Mouse (Mus musculus) liver, adult 2 months (tissue): ENCODE data around the gene Dus3l. TPM values are rescaled to one million over a fixed set of nuclear protein-coding genes. Genes with fewer than 3 reads are reported as not detected.

Source experiments
- DNase-seq: peaks from one replicate; pipeline ENCODE4 v3.0.0-alpha.2; 2011; ENCODE audit warnings: low read depth, low spot score; ENCODE audit errors: extremely low read depth
- H3K27ac ChIP-seq: fragments of 200-500 bp; replicated peaks from 2 replicates; pipeline ENCODE4 v1.5.1; 2012; ENCODE audit warnings: low read depth, mild to moderate bottlenecking, control low read depth, inconsistent platforms, low read length; ENCODE audit not compliant: insufficient read depth
- H3K27me3 ChIP-seq: fragments of 200-500 bp; 2 replicates; pipeline ENCODE4 v1.6.1; 2012; ENCODE audit warnings: mild to moderate bottlenecking, moderate library complexity, low read length, inconsistent platforms; ENCODE audit not compliant: control insufficient read depth, insufficient read depth
- H3K36me3 ChIP-seq: fragments of 200-500 bp; 2 replicates; pipeline ENCODE4 v1.6.1; 2012; ENCODE audit warnings: low read length, inconsistent platforms; ENCODE audit not compliant: control insufficient read depth, insufficient read depth
- H3K4me1 ChIP-seq: fragments of 200-500 bp; 2 replicates; pipeline ENCODE4 v1.6.1; 2011; ENCODE audit warnings: low read length; ENCODE audit not compliant: control insufficient read depth, insufficient read depth
- H3K4me3 ChIP-seq: fragments of 200-500 bp; 2 replicates; pipeline ENCODE4 v1.5.1; 2011; ENCODE audit warnings: low read depth, mild to moderate bottlenecking, control low read depth, low read length, moderate library complexity; ENCODE audit not compliant: insufficient read depth
- H3K79me2 ChIP-seq: fragments of 200-500 bp; 2 replicates; pipeline ENCODE4 v1.6.1; 2012; ENCODE audit warnings: inconsistent platforms, mild to moderate bottlenecking, low read length, moderate library complexity; ENCODE audit not compliant: control insufficient read depth, insufficient read depth
- H3K9ac ChIP-seq: fragments of 200-500 bp; 2 replicates; pipeline ENCODE4 v1.6.1; 2012; ENCODE audit warnings: low read depth, mild to moderate bottlenecking, control low read depth, inconsistent platforms, low read length
- CTCF ChIP-seq: fragments of 200-500 bp; IDR thresholded peaks from 2 replicates; pipeline ENCODE4 v1.5.1; 2011; ENCODE audit warnings: low read depth, low read length, control low read depth
- POLR2A ChIP-seq: fragments of 200-500 bp; IDR thresholded peaks from 2 replicates; pipeline ENCODE4 v1.6.1; 2011; ENCODE audit warnings: low read length, control low read depth; ENCODE audit not compliant: insufficient read depth; ENCODE audit errors: extremely low read depth
- WGBS: fragments of 180-500 bp; shearing (Covaris S2); methylation state at CpG from one replicate; pipeline ENCODE4 v1.1.7; 2018; 5-methylcytosine and 5-hydroxymethylcytosine counted together
- polyA plus RNA-seq: library from polyadenylated mRNA; depleted of rRNA; stranded (reverse); fragments of >200 nt; gene quantifications from 2 replicates; pipeline ENCODE4 v1.2.3, GENCODE M21; 2012
- total RNA-seq: library from RNA; depleted of rRNA; stranded (reverse); fragments of >200 nt; gene quantifications from 2 replicates; pipeline ENCODE4 v1.2.3, GENCODE M21; 2014

Dus3l gene
- total and polyA plus RNA-seq, 2 experiments: 7.2 to 25.7 TPM

GRCm38 (mm10) chr17:56789286-56789685, 24.7 kb downstream of the Dus3l start:
- TF ChIP-seq CTCF (no peak), POLR2A (no peak)
- Histone ChIP-seq H3K4me1 (no peaks in the 10 kb centered on the region), H3K9ac (no peak overlapping the region), H3K36me3 (no peaks in the 10 kb centered on the region), H3K4me3 (no peak overlapping the region), H3K27ac (no peak overlapping the region), H3K27me3 (no peaks in the 10 kb centered on the region), H3K79me2 (no peaks in the 10 kb centered on the region)
- WGBS: 90% methylated on average over 6 of the region's 6 CpGs
- DNase-seq: no peak

- Histone ChIP-seq H3K9ac (no peak overlapping the region), H3K4me1 (no peaks in the 10 kb centered on the region), H3K36me3 (no peaks in the 10 kb centered on the region), H3K4me3 (no peak overlapping the region), H3K79me2 (no peaks in the 10 kb centered on the region), H3K27ac (no peak overlapping the region), H3K27me3 (no peaks in the 10 kb centered on the region)
- TF ChIP-seq POLR2A: no peak
- no peak for TF ChIP-seq CTCF
- WGBS: 80% methylated on average over 3 of the region's 3 CpGs
- no peak for DNase-seq
Measured at GRCm38 (mm10) chr17:56792588-56792987, 28.0 kb downstream of the Dus3l start.

GRCm38 (mm10) chr17:56793614-56794319, 29.2 kb downstream of the Dus3l start:
- H3K4me3 ChIP-seq: no peak overlapping the region
- TF ChIP-seq CTCF (no peak), POLR2A (no peak)
- H3K9ac ChIP-seq: no peak overlapping the region

GRCm38 (mm10) chr17:56799276-56799675, 34.7 kb downstream of the Dus3l start:
- H3K4me3 ChIP-seq: no peak overlapping the region
- no peaks in the 10 kb centered on the region for H3K4me1 ChIP-seq
- no peaks in the 10 kb centered on the region for H3K79me2 ChIP-seq
- H3K27ac ChIP-seq: no peak overlapping the region
- 90% methylated on average over 3 of the region's 3 CpGs for WGBS
- H3K9ac ChIP-seq: no peak overlapping the region
- no peaks in the 10 kb centered on the region for H3K27me3 ChIP-seq
- DNase-seq: no peak
- no peak for TF ChIP-seq POLR2A
- no peak for TF ChIP-seq CTCF
- H3K36me3 ChIP-seq: no peaks in the 10 kb centered on the region

More at GRCm38 (mm10) chr17:56793614-56794319, 29.2 kb downstream of the Dus3l start:
- H3K79me2 ChIP-seq: no peaks in the 10 kb centered on the region
- DNase-seq: no peak
- no peak overlapping the region for H3K27ac ChIP-seq
- 84% methylated on average over 6 of the region's 6 CpGs for WGBS
- no peaks in the 10 kb centered on the region for H3K36me3 ChIP-seq
- no peaks in the 10 kb centered on the region for H3K27me3 ChIP-seq
- H3K4me1 ChIP-seq: no peaks in the 10 kb centered on the region

GRCm38 (mm10) chr17:56802065-56802464, 37.5 kb downstream of the Dus3l start:
- no peaks in the 10 kb centered on the region for H3K27me3 ChIP-seq
- H3K9ac ChIP-seq: no peak overlapping the region
- H3K36me3 ChIP-seq: no peaks in the 10 kb centered on the region
- TF ChIP-seq CTCF (no peak), POLR2A (no peak)
- H3K27ac ChIP-seq: no peak overlapping the region
- 87% methylated on average over 8 of the region's 8 CpGs for WGBS
- DNase-seq: no peak
- no peaks in the 10 kb centered on the region for H3K4me1 ChIP-seq
- H3K79me2 ChIP-seq: no peaks in the 10 kb centered on the region
- H3K4me3 ChIP-seq: no peak overlapping the region

- Histone ChIP-seq H3K79me2 (no peaks in the 10 kb centered on the region), H3K4me1 (no peaks in the 10 kb centered on the region), H3K9ac (no peak overlapping the region), H3K27me3 (no peaks in the 10 kb centered on the region), H3K27ac (no peak overlapping the region), H3K36me3 (no peaks in the 10 kb centered on the region), H3K4me3 (no peak overlapping the region)
- no peak for TF ChIP-seq POLR2A
- TF ChIP-seq CTCF: no peak
- 87% methylated on average over 5 of the region's 5 CpGs for WGBS
- no peak for DNase-seq
Measured at GRCm38 (mm10) chr17:56804952-56805351, 40.4 kb downstream of the Dus3l start.
